Mouse (Mus musculus) liver, embryonic 12.5 days (tissue): Measurements from ENCODE around the gene Ank. TPM values are rescaled to one million over a fixed set of nuclear protein-coding genes. Genes with fewer than 3 reads are reported as not detected.

Source experiments
- ATAC-seq: fragments of 200-750 bp; cut with Nextera tagmentation; 2 replicates; pipeline ENCODE4 v1.8.0; 2017; ENCODE audit warnings: moderate number of reproducible peaks, mild to moderate bottlenecking, moderate library complexity
- H3K27ac ChIP-seq: fragments of 300-500 bp; sonication (generic); 2 replicates; pipeline ENCODE4 v1.5.1; 2016; ENCODE audit warnings: mild to moderate bottlenecking
- H3K27me3 ChIP-seq: fragments of 300-500 bp; sonication (generic); replicated peaks from 2 replicates; pipeline ENCODE4 v1.6.1; 2016; ENCODE audit warnings: mild to moderate bottlenecking, moderate library complexity
- H3K36me3 ChIP-seq: fragments of 300-500 bp; sonication (generic); 2 replicates; pipeline ENCODE4 v1.6.1; 2016; ENCODE audit warnings: mild to moderate bottlenecking, moderate library complexity
- H3K4me1 ChIP-seq: fragments of 300-500 bp; sonication (generic); 2 replicates; pipeline ENCODE4 v1.6.1; 2016
- H3K4me2 ChIP-seq: fragments of 300-500 bp; sonication (generic); 2 replicates; pipeline ENCODE4 v1.6.1; 2016; ENCODE audit warnings: mild to moderate bottlenecking, moderate library complexity
- H3K4me3 ChIP-seq: fragments of 300-500 bp; sonication (generic); 2 replicates; pipeline ENCODE4 v1.5.1; 2016; ENCODE audit warnings: mild to moderate bottlenecking, moderate library complexity
- H3K9ac ChIP-seq: fragments of 300-500 bp; sonication (generic); 2 replicates; pipeline ENCODE4 v1.6.1; 2016; ENCODE audit warnings: mild to moderate bottlenecking, moderate library complexity
- H3K9me3 ChIP-seq: fragments of 300-500 bp; sonication (generic); replicated peaks from 2 replicates; pipeline ENCODE4 v1.6.1; 2016; ENCODE audit warnings: mild to moderate bottlenecking, moderate library complexity
- WGBS: fragments of 180-500 bp; shearing (Covaris S2); methylation state at CpG from one replicate; pipeline ENCODE4 v1.1.7; 2016; ENCODE audit not compliant: insufficient replicate concordance; 5-methylcytosine and 5-hydroxymethylcytosine counted together
- polyA plus RNA-seq: library from polyadenylated mRNA; unstranded; fragments of >200 nt; fragmentation: Nextera tagmentation; extraction: Ambion mirVana; gene quantifications from 2 replicates; pipeline ENCODE4 v1.2.1, GENCODE M21; 2016

Gene Ank
- polyA plus RNA-seq, 1 experiment from 2014 or later = 13.6 TPM

GRCm38 (mm10) chr15:27567356-27567755 is 100.9 kb downstream of the Ank start:
- ATAC-seq = no peak
- Histone ChIP-seq H3K27me3 (no peaks in the 10 kb centered on the region), H3K4me1 (no peaks in the 10 kb centered on the region), H3K4me2 (no peak overlapping the region), H3K36me3 (peaks cover 83% of the 10 kb centered on the region), H3K27ac (no peak overlapping the region), H3K9me3 (no peaks in the 10 kb centered on the region), H3K4me3 (no peak overlapping the region), H3K9ac (no peak overlapping the region)
- 86% methylated on average over 16 of the region's 16 CpGs for WGBS

DNA sequence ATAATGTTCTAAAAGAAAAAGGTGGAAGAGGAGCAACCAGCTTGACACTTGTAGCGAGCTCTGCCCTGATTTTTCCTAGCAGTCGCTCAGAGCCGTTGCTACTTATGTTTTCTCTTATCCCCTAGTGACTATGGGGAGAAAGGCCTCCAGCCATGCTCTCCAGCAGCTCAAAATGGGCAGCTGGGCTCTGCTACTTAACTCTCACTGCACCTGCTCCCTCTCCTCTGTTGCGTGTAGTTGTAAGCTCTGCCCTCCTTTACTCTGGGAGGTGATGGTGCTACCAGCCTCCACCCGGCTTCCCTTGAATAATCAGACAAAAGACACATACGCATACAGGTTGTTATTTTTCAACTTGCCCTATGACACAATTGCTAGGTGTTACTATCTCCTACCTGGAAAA is 101.9 kb downstream of the Ank start:
- peaks cover 87% of the 10 kb centered on the region for H3K36me3 ChIP-seq
- no peak overlapping the region for H3K9ac ChIP-seq
- no peaks in the 10 kb centered on the region for H3K9me3 ChIP-seq
- no peaks in the 10 kb centered on the region for H3K27me3 ChIP-seq
- H3K27ac ChIP-seq = no peak overlapping the region
- H3K4me1 ChIP-seq = no peaks in the 10 kb centered on the region
- H3K4me3 ChIP-seq = no peak overlapping the region
- WGBS = 84% methylated on average over 6 of the region's 6 CpGs
- H3K4me2 ChIP-seq = no peak overlapping the region
- ATAC-seq = no peak

DNA sequence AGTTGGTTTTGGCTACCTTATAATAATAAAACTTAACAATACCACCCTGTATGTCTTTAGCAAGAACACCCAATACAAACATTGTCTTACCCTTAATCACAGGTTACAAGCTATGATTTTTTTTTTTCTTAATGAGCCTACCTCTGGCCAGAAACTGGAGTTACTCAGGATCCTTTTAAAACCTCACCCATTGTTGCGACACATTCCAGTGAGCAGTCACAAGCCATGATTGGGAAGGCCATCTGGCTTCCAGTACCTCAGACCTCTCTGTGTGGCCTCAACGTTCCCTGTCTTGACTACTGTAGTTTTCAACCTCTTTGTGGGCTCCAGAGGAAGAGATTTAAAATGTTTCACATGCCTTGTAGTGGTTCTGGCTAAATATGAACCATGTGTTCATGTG is 103.4 kb downstream of the Ank start:
- no peak overlapping the region for H3K9ac ChIP-seq
- WGBS = 75% methylated on average over 2 of the region's 2 CpGs
- H3K9me3 ChIP-seq = no peaks in the 10 kb centered on the region
- peaks cover 85% of the 10 kb centered on the region for H3K36me3 ChIP-seq
- H3K4me1 ChIP-seq = no peaks in the 10 kb centered on the region
- no peak overlapping the region for H3K27ac ChIP-seq
- no peaks in the 10 kb centered on the region for H3K27me3 ChIP-seq
- no peak overlapping the region for H3K4me2 ChIP-seq
- no peak for ATAC-seq
- no peak overlapping the region for H3K4me3 ChIP-seq

- ATAC-seq = no peak
- Histone ChIP-seq H3K36me3 (peaks cover 84% of the 10 kb centered on the region), H3K27me3 (no peaks in the 10 kb centered on the region), H3K4me3 (no peak overlapping the region), H3K4me1 (no peaks in the 10 kb centered on the region), H3K9ac (no peak overlapping the region), H3K9me3 (no peaks in the 10 kb centered on the region), H3K4me2 (no peak overlapping the region), H3K27ac (no peak overlapping the region)
- WGBS = 91% methylated on average over 4 of the region's 4 CpGs
Measured at GRCm38 (mm10) chr15:27570385-27570784, 103.9 kb downstream of the Ank start.

DNA sequence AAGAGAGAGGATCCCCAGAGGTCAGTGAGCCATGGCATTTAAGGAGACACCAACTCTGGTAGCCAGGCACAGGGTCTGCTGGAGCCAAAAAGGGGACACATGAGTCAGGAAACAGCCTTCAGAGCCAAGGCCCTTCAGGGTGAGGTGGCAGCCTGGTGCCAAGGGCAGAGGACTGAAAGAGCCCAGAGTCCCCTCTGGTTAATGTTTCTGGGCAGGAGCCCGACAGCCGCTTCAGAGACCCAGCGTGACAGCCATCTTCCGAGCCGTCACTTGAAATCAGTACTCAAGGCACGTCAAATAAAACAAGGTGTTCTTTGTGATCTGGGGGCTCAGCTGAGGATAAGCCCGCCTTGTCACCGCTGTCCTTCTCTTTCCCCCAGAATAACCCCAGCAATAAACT is 104.7 kb downstream of the Ank start:
- H3K9me3 ChIP-seq = no peaks in the 10 kb centered on the region
- H3K9ac ChIP-seq = no peak overlapping the region
- H3K4me2 ChIP-seq = no peak overlapping the region
- H3K27ac ChIP-seq = no peak overlapping the region
- H3K4me1 ChIP-seq = no peaks in the 10 kb centered on the region
- no peaks in the 10 kb centered on the region for H3K27me3 ChIP-seq
- 92% methylated on average over 8 of the region's 8 CpGs for WGBS
- ATAC-seq = no peak
- H3K36me3 ChIP-seq = peaks cover 83% of the 10 kb centered on the region
- H3K4me3 ChIP-seq = no peak overlapping the region

DNA sequence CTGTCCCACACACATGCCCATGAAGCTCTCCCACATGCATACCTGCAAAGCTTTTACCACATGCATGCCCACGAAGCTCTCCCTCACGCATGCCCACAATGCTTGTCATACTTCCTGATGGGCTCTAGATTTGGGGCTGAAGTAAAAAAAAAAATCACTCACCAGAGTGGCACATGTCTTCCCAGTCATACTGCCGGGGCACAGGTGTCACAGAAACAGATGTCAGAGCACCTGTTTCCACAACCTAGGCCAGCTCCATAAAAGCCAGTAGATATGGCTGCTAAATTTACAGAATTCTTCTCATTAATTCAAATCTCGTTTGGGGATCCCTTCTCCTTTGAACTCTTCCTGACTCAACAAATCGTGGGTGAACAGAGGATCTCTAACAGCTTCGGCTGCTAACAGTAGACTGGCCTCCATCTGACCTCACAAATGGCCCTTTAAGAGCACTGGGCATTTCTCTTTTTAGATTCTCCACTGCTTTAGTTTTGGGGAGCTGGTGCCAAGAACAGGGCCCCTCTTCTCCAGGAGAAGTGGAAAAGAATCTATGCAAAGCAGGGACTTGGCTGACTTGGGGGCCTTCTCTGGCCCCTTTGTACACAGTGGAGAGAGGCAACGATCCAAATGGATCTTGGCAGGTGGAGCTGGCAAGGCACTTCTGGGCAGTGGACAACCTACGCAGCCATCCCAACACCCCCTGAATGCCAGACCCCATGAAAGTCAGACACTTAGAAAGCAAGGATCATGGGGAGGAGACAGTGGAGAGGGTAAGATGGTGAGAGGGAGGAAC is 108.7 kb downstream of the Ank start:
- Histone ChIP-seq H3K9me3 (no peaks in the 10 kb centered on the region), H3K4me2 (no peak overlapping the region), H3K27me3 (no peaks in the 10 kb centered on the region), H3K4me1 (no peaks in the 10 kb centered on the region), H3K27ac (no peak overlapping the region), H3K9ac (no peak overlapping the region), H3K36me3 (peaks cover 66% of the 10 kb centered on the region), H3K4me3 (no peak overlapping the region)
- no peak for ATAC-seq
- WGBS = 74% methylated on average over 8 of the region's 8 CpGs

DNA sequence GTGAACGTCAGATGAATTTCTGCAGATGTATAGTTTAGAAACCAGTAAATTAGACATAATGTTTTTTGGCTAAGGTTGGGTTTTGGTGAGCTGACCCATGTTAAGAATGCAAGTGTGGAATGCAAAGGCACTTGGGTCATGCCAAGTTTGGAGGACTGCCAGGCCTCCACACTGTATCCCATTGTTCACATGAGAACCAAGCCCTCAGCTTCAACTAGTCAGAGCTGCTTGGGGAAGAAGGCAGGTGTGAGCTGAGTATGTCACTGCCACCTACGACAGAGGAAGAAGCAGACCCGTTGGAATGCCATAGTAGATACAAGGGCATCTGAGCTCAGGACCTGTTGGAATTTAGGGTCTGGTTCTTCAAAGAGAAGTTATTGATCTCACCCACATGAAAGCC is 109.5 kb downstream of the Ank start:
- no peak for ATAC-seq
- Histone ChIP-seq H3K4me3 (no peak overlapping the region), H3K27me3 (no peaks in the 10 kb centered on the region), H3K9me3 (no peaks in the 10 kb centered on the region), H3K4me1 (no peaks in the 10 kb centered on the region), H3K36me3 (peaks cover 67% of the 10 kb centered on the region), H3K27ac (no peak overlapping the region), H3K4me2 (no peak overlapping the region), H3K9ac (no peak overlapping the region)
- 81% methylated on average over 3 of the region's 3 CpGs for WGBS

DNA sequence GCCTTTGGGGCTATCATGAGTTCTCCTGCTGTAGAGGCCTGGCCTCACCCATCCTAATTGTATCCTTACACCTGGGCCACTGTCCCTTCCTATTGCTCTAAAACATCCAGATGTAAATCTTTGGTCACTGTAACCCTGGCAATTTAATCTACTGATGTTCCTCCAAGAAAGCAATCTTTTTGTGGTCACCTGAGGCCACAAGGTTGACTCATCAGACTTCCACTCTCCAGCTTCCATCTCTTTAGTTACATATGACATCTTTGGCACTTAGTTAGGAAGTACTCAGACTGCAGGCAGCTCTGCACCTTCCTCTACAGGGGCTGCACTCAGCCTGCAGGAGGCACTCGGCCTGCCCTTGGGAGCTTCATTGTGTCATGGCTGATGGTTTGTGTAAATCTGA is 110.4 kb downstream of the Ank start:
- Histone ChIP-seq H3K36me3 (peaks cover 65% of the 10 kb centered on the region), H3K9ac (no peak overlapping the region), H3K4me3 (no peak overlapping the region), H3K4me2 (no peak overlapping the region), H3K4me1 (no peaks in the 10 kb centered on the region), H3K27me3 (no peaks in the 10 kb centered on the region), H3K9me3 (no peaks in the 10 kb centered on the region), H3K27ac (no peak overlapping the region)
- ATAC-seq = no peak
- WGBS = 67% methylated on average over 1 of the region's 1 CpGs

DNA sequence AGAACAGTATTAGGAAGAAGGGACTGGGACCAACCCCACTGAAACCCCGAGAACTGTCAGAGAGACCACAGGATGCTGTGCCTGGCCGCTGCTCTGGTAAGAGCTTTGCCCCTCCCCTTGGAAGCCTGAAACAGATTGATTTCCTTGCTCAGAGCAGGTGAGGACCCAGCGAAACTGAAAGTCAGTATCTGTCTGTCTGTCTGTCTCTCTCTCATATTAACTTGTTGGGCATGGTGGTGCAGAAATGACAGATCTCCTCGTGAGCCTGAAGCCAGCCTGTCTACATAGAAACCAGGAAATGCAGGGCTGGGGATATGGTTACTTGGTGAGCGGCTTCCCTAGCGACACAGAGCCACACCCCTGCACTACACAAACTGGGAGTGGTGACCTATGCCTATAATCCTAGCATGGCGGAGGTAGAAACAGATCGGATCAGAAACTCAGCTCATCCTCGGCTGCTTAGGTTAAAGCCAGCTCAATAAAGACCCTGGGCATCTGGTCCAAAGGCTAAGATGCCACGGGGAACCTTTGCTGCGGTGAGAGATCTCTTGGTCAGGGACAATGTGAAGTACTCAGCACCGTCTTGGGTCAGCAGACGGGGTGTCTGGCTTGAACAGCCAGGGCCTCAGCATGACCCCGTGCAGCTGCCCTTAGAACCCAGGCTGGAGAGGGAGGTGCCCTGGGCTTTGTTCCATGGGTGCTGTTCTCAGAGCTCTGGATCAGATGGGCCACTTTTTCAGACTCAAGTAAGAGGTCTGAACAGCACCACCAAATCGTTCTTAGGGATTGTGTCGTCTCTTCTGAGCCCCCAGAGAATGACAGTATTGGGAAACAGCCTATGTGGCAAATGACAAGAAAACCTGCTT is 111.7 kb downstream of the Ank start:
- Histone ChIP-seq H3K4me2 (no peak overlapping the region), H3K9me3 (no peaks in the 10 kb centered on the region), H3K27ac (no peak overlapping the region), H3K36me3 (peaks cover 64% of the 10 kb centered on the region), H3K27me3 (no peaks in the 10 kb centered on the region), H3K4me3 (no peak overlapping the region), H3K4me1 (no peaks in the 10 kb centered on the region), H3K9ac (no peak overlapping the region)
- WGBS = 77% methylated on average over 16 of the region's 16 CpGs
- no peak for ATAC-seq

DNA sequence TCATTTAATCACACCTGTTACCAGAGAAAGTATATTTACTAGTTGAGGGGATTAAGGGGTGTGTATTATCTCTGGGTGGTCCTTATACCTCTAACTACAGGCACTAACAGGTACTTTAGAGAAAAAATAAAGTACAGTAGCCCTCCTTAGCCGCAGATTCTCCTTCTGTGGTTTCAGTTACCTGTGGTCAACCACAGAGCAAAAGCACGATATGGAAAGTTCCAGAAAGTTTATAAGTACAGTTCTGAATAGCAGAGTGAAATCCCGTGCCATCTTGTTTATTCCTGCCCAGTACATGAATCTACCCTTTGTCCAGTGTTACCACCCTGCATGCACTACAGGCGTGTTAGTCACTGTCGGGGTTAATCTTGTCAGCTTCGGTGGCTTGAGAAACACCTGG is 112.4 kb downstream of the Ank start:
- Histone ChIP-seq H3K4me3 (no peak overlapping the region), H3K27me3 (no peaks in the 10 kb centered on the region), H3K36me3 (peaks cover 66% of the 10 kb centered on the region), H3K4me1 (no peaks in the 10 kb centered on the region), H3K9ac (no peak overlapping the region), H3K27ac (no peak overlapping the region), H3K4me2 (no peak overlapping the region), H3K9me3 (no peaks in the 10 kb centered on the region)
- ATAC-seq = no peak
- WGBS = 77% methylated on average over 6 of the region's 6 CpGs

DNA sequence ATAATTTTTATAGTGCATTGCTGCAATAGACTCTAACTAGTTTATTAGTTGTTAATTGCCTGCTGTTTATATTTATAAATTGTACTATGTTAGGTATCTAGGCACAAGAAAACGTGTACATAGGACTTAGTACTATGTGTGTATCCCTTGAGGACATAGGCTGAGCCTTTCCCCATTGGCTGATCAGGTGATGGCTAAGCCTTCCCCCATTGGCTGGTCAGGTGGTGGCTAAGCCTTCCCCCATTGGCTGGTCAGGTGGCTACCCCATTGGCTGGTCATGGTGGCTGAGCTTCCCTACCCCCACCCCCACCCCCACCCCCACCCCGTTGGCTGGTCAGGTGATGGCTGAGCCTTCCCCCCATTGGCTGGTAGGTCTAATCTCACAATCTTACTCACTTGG is 113.4 kb downstream of the Ank start:
- Histone ChIP-seq H3K4me3 (no peak overlapping the region), H3K9me3 (no peaks in the 10 kb centered on the region), H3K27me3 (no peaks in the 10 kb centered on the region), H3K36me3 (peaks cover 69% of the 10 kb centered on the region), H3K4me2 (no peak overlapping the region), H3K27ac (no peak overlapping the region), H3K4me1 (no peaks in the 10 kb centered on the region), H3K9ac (no peak overlapping the region)
- 56% methylated on average over 2 of the region's 2 CpGs for WGBS
- peak; percentile 39; the same call in 1 of the 2 replicates for ATAC-seq

GRCm38 (mm10) chr15:27580771-27581170 is 114.3 kb downstream of the Ank start:
- peaks cover 71% of the 10 kb centered on the region for H3K36me3 ChIP-seq
- no peaks in the 10 kb centered on the region for H3K4me1 ChIP-seq
- no peak overlapping the region for H3K4me2 ChIP-seq
- no peak overlapping the region for H3K9ac ChIP-seq
- no peak for ATAC-seq
- H3K4me3 ChIP-seq = no peak overlapping the region
- H3K27ac ChIP-seq = no peak overlapping the region
- WGBS = 86% methylated on average over 2 of the region's 2 CpGs
- no peaks in the 10 kb centered on the region for H3K9me3 ChIP-seq
- no peaks in the 10 kb centered on the region for H3K27me3 ChIP-seq
